Mouse (Mus musculus) midbrain, embryonic 11.5 days (tissue): ENCODE results near the gene Sec14l2. TPM values are rescaled to one million over a fixed set of nuclear protein-coding genes. Genes with fewer than 3 reads are reported as not detected.
"Not testable (repeated sequence)": the region's sequence is repeated elsewhere in the genome, so short reads cannot be mapped to it uniquely, and the experiment has no call there.

Experiments
- ATAC-seq: fragments of 200-750 bp; cut with Nextera tagmentation; 2 replicates; pipeline ENCODE4 v1.8.0; 2017; ENCODE audit warnings: moderate TSS enrichment, moderate library complexity; ENCODE audit not compliant: low FRiP score
- DNase-seq: peaks from one replicate; pipeline ENCODE4 v3.0.0; 2015; ENCODE audit warnings: low spot score; ENCODE audit errors: missing footprints
- H3K27ac ChIP-seq: fragments of 300-500 bp; sonication (generic); 2 replicates; pipeline ENCODE4 v1.5.1; 2014; ENCODE audit warnings: low read depth, low read length
- H3K27me3 ChIP-seq: fragments of 300-500 bp; sonication (generic); 2 replicates; pipeline ENCODE4 v1.6.1; 2014; ENCODE audit warnings: mild to moderate bottlenecking, low read length, moderate library complexity, mixed read lengths; ENCODE audit not compliant: control insufficient read depth, insufficient read depth
- H3K36me3 ChIP-seq: fragments of 300-500 bp; sonication (generic); 2 replicates; pipeline ENCODE4 v1.6.1; 2014; ENCODE audit warnings: mild to moderate bottlenecking, low read length, moderate library complexity, mixed read lengths; ENCODE audit not compliant: control insufficient read depth, insufficient read depth
- H3K4me1 ChIP-seq: fragments of 300-500 bp; sonication (generic); 2 replicates; pipeline ENCODE4 v1.6.1; 2014; ENCODE audit warnings: low read length; ENCODE audit not compliant: control insufficient read depth, insufficient read depth
- H3K4me2 ChIP-seq: fragments of 300-500 bp; sonication (generic); 2 replicates; pipeline ENCODE4 v1.6.1; 2014; ENCODE audit warnings: mild to moderate bottlenecking, moderate library complexity
- H3K4me3 ChIP-seq: fragments of 300-500 bp; sonication (generic); 2 replicates; pipeline ENCODE4 v1.5.1; 2014; ENCODE audit warnings: low read depth, low read length
- H3K9ac ChIP-seq: fragments of 300-500 bp; sonication (generic); 2 replicates; pipeline ENCODE4 v1.6.1; 2014; ENCODE audit warnings: low read length
- H3K9me3 ChIP-seq: fragments of 300-500 bp; sonication (generic); 2 replicates; pipeline ENCODE4 v1.6.1; 2016; ENCODE audit warnings: low read length; ENCODE audit not compliant: control insufficient read depth
- WGBS: fragments of 180-500 bp; shearing (Covaris S2); extraction: QIAGEN DNeasy Blood & Tissue Kit; methylation state at CpG from one replicate; pipeline ENCODE4 v1.1.7; 2014; 5-methylcytosine and 5-hydroxymethylcytosine counted together
- polyA plus RNA-seq: library from polyadenylated mRNA; unstranded; fragments of >200 nt; fragmentation: Nextera tagmentation; extraction: Ambion mirVana; gene quantifications from 2 replicates; pipeline ENCODE4 v1.2.1, GENCODE M21; 2014

Sec14l2 gene
- polyA plus RNA-seq, 1 experiment from 2014 or later = 1.9 TPM

DNA sequence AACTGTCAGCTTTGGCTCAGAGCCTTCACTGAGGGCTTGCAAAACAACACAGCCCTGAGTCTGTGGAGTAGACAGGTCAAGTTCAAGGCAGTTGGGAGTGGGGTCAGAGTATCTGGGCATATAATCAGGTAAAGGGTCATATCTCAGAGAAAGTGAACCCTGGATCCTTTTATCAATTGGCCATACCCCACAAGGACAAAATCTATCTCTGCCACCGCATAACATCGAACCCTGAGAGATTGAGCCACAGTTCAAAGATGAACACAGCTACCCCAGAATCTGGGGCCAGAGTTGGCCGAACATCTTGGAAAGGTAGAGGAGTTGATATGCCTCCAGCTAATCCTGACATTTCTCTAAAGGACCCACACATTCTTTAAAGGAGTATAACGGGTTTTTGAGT is 11.2 kb downstream of the Sec14l2 start:
- Histone ChIP-seq H3K36me3 (no peaks in the 10 kb centered on the region), H3K9me3 (no peaks in the 10 kb centered on the region), H3K4me3 (no peak overlapping the region), H3K27me3 (no peaks in the 10 kb centered on the region), H3K4me1 (no peaks in the 10 kb centered on the region), H3K4me2 (no peak overlapping the region), H3K27ac (no peak overlapping the region), H3K9ac (no peak overlapping the region)
- no peak for DNase-seq
- no peak for ATAC-seq
- 92% methylated on average over 4 of the region's 4 CpGs for WGBS

DNA sequence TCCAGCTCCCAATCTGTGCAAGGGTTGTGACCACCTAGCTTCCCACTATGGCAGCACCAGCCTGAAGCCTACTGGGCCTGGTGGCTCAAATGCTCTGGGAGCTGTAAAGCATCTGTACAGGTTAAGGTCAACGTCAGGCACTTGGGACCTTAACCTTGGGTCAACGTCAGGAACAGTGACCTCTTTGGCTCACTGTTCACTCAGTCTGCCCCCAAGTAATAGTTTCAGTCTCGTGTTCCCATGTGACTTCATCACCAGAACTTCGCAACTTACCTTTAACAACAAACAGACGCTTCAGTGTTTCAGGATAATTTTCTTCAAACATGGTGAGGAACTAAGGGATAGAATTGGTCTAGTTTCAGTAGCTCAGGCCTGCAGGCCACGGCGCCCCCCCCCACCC is 14.5 kb downstream of the Sec14l2 start:
- no peaks in the 10 kb centered on the region for H3K9me3 ChIP-seq
- no peak overlapping the region for H3K9ac ChIP-seq
- H3K4me1 ChIP-seq = no peaks in the 10 kb centered on the region
- no peak for ATAC-seq
- no peak overlapping the region for H3K4me2 ChIP-seq
- H3K27me3 ChIP-seq = no peaks in the 10 kb centered on the region
- WGBS = 81% methylated on average over 7 of the region's 7 CpGs
- no peaks in the 10 kb centered on the region for H3K36me3 ChIP-seq
- no peak overlapping the region for H3K4me3 ChIP-seq
- no peak for DNase-seq
- no peak overlapping the region for H3K27ac ChIP-seq

- not testable (repeated sequence) for DNase-seq, ATAC-seq, H3K36me3 ChIP-seq, H3K4me3 ChIP-seq, H3K27ac ChIP-seq, H3K9ac ChIP-seq, H3K4me1 ChIP-seq, H3K4me2 ChIP-seq, H3K9me3 ChIP-seq, H3K27me3 ChIP-seq
- 78% methylated on average over 3 of the region's 6 CpGs for WGBS
These were observed 15.3 kb downstream of the Sec14l2 start for GRCm38 (mm10) chr11:4107901-4108300.

DNA sequence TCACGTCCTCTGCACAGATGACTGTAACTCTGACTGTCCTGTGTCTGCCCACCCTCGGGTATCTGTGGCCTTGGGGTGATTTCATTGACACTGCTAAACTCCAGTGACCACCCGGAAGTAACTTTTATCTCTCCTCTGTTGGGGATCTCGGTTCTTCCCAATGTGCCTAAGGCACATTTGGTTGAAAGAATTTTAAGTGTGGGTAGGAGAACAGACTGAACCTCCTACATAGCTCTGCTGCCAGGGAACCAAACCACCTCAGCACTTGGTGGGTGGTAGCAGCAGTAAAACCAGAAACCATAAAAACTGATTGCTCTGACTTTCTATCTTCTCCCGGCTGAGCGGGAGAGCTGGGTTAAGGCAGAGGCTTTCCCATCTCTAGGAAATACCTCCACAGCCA is 17.8 kb downstream of the Sec14l2 start:
- Histone ChIP-seq H3K36me3 (no peaks in the 10 kb centered on the region), H3K9ac (no peak overlapping the region), H3K4me1 (no peaks in the 10 kb centered on the region), H3K9me3 (no peaks in the 10 kb centered on the region), H3K27ac (no peak overlapping the region), H3K4me2 (no peak overlapping the region), H3K27me3 (no peaks in the 10 kb centered on the region), H3K4me3 (no peak overlapping the region)
- WGBS = 81% methylated on average over 6 of the region's 6 CpGs
- DNase-seq = no peak
- ATAC-seq = no peak

GRCm38 (mm10) chr11:4104989-4105388 is 18.2 kb downstream of the Sec14l2 start:
- WGBS = 89% methylated on average over 5 of the region's 5 CpGs

DNA sequence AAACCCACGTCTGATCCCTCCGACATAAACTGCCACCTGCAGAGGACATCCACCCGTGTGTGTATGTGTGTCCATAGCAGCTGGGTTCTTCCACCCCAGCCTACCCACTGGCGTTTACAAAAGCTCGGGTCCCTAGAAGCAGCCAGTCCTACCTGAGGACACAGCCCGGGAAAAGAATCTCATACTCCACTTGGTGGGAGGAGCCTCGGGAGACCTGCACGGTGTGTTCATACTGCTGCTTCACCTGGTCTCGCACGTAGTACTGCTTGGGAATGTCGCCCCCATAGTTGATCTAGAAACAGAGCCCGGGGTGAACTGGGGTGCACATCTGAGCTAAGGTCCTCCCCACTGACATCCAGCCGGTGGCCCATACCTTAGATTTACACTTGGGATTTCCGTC is 19.7 kb downstream of the Sec14l2 start:
- Histone ChIP-seq H3K27ac (no peak overlapping the region), H3K4me2 (no peak overlapping the region), H3K9ac (no peak overlapping the region), H3K27me3 (no peaks in the 10 kb centered on the region), H3K36me3 (no peaks in the 10 kb centered on the region), H3K4me1 (no peaks in the 10 kb centered on the region), H3K9me3 (no peaks in the 10 kb centered on the region), H3K4me3 (no peak overlapping the region)
- no peak for DNase-seq
- 86% methylated on average over 14 of the region's 14 CpGs for whole genome bisulfite sequencing
- ATAC-seq = no peak

More at GRCm38 (mm10) chr11:4104989-4105388, 18.2 kb downstream of the Sec14l2 start:
- Histone ChIP-seq H3K9ac (no peak overlapping the region), H3K9me3 (no peaks in the 10 kb centered on the region), H3K36me3 (no peaks in the 10 kb centered on the region), H3K4me1 (no peaks in the 10 kb centered on the region), H3K27ac (no peak overlapping the region), H3K4me3 (no peak overlapping the region), H3K27me3 (no peaks in the 10 kb centered on the region), H3K4me2 (no peak overlapping the region)
- ATAC-seq (no peak), DNase-seq (no peak)

DNA sequence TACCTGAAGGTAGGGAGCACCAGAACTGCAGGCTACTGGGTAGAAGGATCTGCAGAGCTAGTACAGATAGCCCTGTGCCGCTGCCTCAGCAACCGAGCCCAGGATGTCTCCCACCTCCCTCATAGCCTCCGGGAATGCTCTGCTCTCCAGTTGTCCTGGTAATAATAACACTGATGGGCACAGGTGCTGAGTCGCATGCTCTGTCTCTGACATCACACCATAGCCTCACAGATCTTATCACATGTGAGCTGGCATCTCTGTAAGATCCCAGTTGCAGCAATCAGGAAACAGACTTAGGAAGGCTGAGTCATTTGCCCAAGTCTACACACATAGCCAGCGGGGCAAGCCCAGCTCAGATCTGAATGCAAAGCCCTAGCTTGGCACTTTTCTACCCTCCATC is 21.4 kb downstream of the Sec14l2 start:
- no peak for DNase-seq
- no peak overlapping the region for H3K4me2 ChIP-seq
- H3K9me3 ChIP-seq = no peaks in the 10 kb centered on the region
- no peak for ATAC-seq
- no peak overlapping the region for H3K4me3 ChIP-seq
- 84% methylated on average over 5 of the region's 5 CpGs for WGBS
- no peak overlapping the region for H3K9ac ChIP-seq
- H3K4me1 ChIP-seq = peaks cover 6% of the 10 kb centered on the region
- H3K36me3 ChIP-seq = no peaks in the 10 kb centered on the region
- H3K27ac ChIP-seq = no peak overlapping the region
- H3K27me3 ChIP-seq = no peaks in the 10 kb centered on the region

- Histone ChIP-seq H3K9ac (no peak overlapping the region), H3K4me3 (no peak overlapping the region), H3K36me3 (no peaks in the 10 kb centered on the region), H3K9me3 (no peaks in the 10 kb centered on the region), H3K4me2 (no peak overlapping the region), H3K4me1 (peaks cover 12% of the 10 kb centered on the region), H3K27me3 (no peaks in the 10 kb centered on the region), H3K27ac (no peak overlapping the region)
- 56% methylated on average over 3 of the region's 3 CpGs for WGBS
- DNase-seq = no peak
- no peak for ATAC-seq
These were observed 23.8 kb downstream of the Sec14l2 start for GRCm38 (mm10) chr11:4099447-4099846.

DNA sequence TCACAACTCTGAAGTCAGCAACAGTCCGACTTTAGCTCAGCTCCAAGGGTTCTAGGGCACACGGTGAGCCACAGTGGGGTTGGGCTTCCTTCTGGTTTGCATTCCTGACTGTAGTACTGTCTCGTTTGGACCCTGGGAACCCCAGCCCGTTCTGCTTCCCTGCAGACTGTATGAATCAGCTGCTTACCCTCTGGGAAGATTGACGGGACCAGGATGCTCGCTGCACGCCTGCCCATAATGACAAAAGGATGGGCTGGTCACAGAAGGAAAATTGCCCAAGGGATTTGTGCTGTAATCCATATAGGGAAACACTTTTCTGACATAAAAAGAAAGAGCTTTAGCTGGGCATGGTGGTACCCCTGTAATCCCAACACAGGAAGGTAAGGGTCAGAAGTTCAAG is 24.4 kb downstream of the Sec14l2 start:
- Histone ChIP-seq H3K9me3 (no peaks in the 10 kb centered on the region), H3K27me3 (no peaks in the 10 kb centered on the region), H3K4me1 (peaks cover 12% of the 10 kb centered on the region), H3K9ac (no peak overlapping the region), H3K4me3 (no peak overlapping the region), H3K27ac (no peak overlapping the region), H3K36me3 (no peaks in the 10 kb centered on the region), H3K4me2 (no peak overlapping the region)
- 80% methylated on average over 7 of the region's 7 CpGs for WGBS
- no peak for DNase-seq
- no peak for ATAC-seq

DNA sequence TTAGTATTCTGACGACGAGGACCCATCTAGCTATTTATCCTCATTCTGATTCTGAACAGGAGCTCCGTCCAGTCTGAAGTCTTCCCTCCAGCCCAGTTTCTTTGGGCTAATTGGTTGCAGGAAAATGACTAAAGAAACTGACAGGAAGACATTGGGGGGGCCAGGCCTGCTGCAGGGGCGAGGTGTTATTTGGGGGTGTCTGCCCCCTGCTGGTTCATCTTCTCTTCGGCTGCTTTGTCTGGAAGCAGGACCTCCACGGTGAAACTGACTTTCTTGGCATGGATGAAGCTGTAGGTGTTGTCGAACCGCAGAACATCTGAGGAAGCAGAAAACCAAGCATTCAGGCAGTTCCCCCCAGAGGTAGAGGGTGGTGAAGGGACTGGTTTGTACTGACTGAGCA is 25.1 kb downstream of the Sec14l2 start:
- Histone ChIP-seq H3K9ac (no peak overlapping the region), H3K27ac (no peak overlapping the region), H3K4me2 (no peak overlapping the region), H3K27me3 (no peaks in the 10 kb centered on the region), H3K4me1 (peaks cover 12% of the 10 kb centered on the region), H3K36me3 (no peaks in the 10 kb centered on the region), H3K9me3 (no peaks in the 10 kb centered on the region), H3K4me3 (no peak overlapping the region)
- WGBS = 66% methylated on average over 8 of the region's 8 CpGs
- DNase-seq = no peak
- no peak for ATAC-seq
